Mouse (Mus musculus) neural tube, embryonic 14.5 days (tissue): ENCODE results near the gene Gucy1b2. TPM values are rescaled to one million over a fixed set of nuclear protein-coding genes. Genes with fewer than 3 reads are reported as not detected.

Source experiments
- ATAC-seq: fragments of 200-750 bp; cut with Nextera tagmentation; 2 replicates; pipeline ENCODE4 v1.8.0; 2017; ENCODE audit warnings: low read depth, mild to moderate bottlenecking, moderate TSS enrichment, moderate library complexity
- H3K27ac ChIP-seq: fragments of 300-500 bp; sonication (generic); 2 replicates; pipeline ENCODE4 v1.5.1; 2014; ENCODE audit warnings: low read depth, mild to moderate bottlenecking, control low read depth, low read length, moderate library complexity, mixed read lengths
- H3K27me3 ChIP-seq: fragments of 300-500 bp; sonication (generic); 2 replicates; pipeline ENCODE4 v1.6.1; 2014; ENCODE audit warnings: low read length; ENCODE audit not compliant: control insufficient read depth, insufficient read depth
- H3K36me3 ChIP-seq: fragments of 300-500 bp; sonication (generic); 2 replicates; pipeline ENCODE4 v1.6.1; 2014; ENCODE audit warnings: low read length, mixed read lengths; ENCODE audit not compliant: control insufficient read depth, insufficient read depth
- H3K4me1 ChIP-seq: fragments of 300-500 bp; sonication (generic); 2 replicates; pipeline ENCODE4 v1.6.1; 2014; ENCODE audit warnings: low read length; ENCODE audit not compliant: control insufficient read depth, insufficient read depth
- H3K4me2 ChIP-seq: fragments of 300-500 bp; sonication (generic); 2 replicates; pipeline ENCODE4 v1.6.1; 2014; ENCODE audit warnings: mild to moderate bottlenecking, low read depth, low read length, control low read depth
- H3K4me3 ChIP-seq: fragments of 300-500 bp; sonication (generic); 2 replicates; pipeline ENCODE4 v1.5.1; 2014; ENCODE audit warnings: low read depth, low read length, control low read depth, mixed read lengths
- H3K9ac ChIP-seq: fragments of 300-500 bp; sonication (generic); replicated peaks from 2 replicates; pipeline ENCODE4 v1.6.1; 2014; ENCODE audit warnings: low read depth, mild to moderate bottlenecking, control low read depth, low read length, mixed read lengths
- H3K9me3 ChIP-seq: fragments of 300-500 bp; sonication (generic); 2 replicates; pipeline ENCODE4 v1.6.1; 2016; ENCODE audit warnings: low read length; ENCODE audit not compliant: control insufficient read depth
- WGBS: fragments of 180-500 bp; shearing (Covaris S2); extraction: QIAGEN DNeasy Blood & Tissue Kit; methylation state at CpG from one replicate; pipeline ENCODE4 v1.1.7; 2014; 5-methylcytosine and 5-hydroxymethylcytosine counted together
- polyA plus RNA-seq: library from polyadenylated mRNA; unstranded; fragments of >200 nt; fragmentation: Nextera tagmentation; extraction: Ambion mirVana; gene quantifications from 2 replicates; pipeline ENCODE4 v1.2.1, GENCODE M21; 2014

Gene Gucy1b2
- polyA plus RNA-seq, 1 experiment from 2014 or later: 0.60 TPM

DNA sequence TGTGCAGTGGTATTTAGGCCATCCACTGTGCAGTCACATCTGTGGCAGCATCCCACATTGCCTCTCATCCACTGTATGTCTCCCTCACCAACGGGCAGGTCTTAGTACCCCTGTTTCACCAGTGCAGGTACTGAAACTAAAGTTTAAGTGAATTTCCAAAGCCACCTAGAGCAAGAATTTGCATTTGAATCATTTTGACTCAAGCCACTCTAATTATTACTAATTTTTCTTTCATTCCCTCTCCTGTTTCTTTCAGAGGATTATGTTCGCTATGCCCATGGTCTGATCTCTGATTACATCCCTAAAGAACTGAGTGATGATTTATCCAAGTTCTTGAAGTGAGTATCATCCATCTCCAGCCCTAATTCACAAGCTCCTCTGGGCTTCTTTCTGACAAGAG is 92.3 kb downstream of the Gucy1b2 start:
- Histone ChIP-seq H3K36me3 (0 out of 2 replicates have a peak, but pooled peaks cover 4% of the 10 kb centered on the region), H3K9ac (no peak overlapping the region), H3K9me3 (no peaks in the 10 kb centered on the region), H3K27ac (no peak overlapping the region), H3K4me1 (no peaks in the 10 kb centered on the region), H3K27me3 (no peaks in the 10 kb centered on the region), H3K4me2 (no peak overlapping the region), H3K4me3 (no peak overlapping the region)
- ATAC-seq: no peak
- 94% methylated on average over 2 of the region's 2 CpGs for WGBS

DNA sequence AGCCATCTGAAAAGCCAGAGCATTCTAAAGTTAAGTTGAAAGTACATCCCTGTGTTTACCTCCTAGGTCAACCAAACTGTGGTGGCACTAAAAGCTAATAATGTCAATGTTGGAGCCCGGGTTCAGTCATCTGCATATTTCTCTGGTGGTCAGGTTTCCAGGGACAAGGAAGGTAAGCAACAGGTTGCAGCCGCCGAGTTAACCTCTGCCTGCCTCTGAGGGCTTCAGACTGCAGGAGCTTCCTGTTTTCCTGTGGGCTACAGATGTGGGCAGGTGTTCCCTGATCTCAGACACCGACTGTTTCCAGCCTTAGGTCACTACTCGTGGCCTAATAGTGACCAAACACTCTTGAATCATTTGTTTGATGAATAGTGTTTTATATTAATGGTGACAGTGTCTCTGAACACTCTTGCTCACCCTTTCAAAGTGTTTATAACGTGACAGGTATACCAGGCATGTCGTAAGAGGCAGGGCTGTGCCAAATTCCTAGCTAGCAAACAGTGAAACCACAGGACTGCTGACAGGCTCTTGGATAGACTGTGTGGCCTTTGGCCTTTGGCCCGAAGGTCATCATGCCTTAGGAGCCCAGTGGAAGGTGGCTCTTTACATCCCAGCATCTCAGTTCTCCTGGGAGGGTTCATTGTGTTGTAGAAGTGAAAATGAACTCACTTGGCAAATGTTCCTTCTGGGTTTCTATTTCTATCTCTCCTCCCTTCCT is 94.7 kb downstream of the Gucy1b2 start:
- 0 out of 2 replicates have a peak, but pooled peaks cover 4% of the 10 kb centered on the region for H3K36me3 ChIP-seq
- ATAC-seq: no peak
- no peak overlapping the region for H3K9ac ChIP-seq
- H3K27ac ChIP-seq: no peak overlapping the region
- no peak overlapping the region for H3K4me2 ChIP-seq
- 84% methylated on average over 8 of the region's 8 CpGs for WGBS
- no peak overlapping the region for H3K4me3 ChIP-seq
- H3K27me3 ChIP-seq: no peaks in the 10 kb centered on the region
- no peaks in the 10 kb centered on the region for H3K4me1 ChIP-seq
- no peaks in the 10 kb centered on the region for H3K9me3 ChIP-seq

DNA sequence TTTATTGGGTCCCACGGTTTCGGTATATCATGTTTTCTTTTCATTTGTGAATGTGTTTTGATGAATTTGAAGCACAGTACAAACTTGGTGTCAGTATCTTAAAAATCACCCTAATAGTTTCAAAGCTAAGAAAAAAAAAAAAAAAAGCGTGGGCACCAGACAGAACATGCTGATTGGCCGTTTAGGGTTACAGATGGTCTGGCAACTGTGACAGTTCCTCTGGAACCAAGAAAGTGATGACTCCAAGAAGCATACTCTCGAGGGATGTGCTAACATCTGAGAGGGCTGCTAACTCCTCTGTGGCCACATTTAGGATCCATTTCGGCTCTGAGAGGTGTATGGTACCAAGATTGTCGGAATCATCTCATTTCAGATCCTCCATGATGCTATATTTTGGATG is 100.9 kb downstream of the Gucy1b2 start:
- no peaks in the 10 kb centered on the region for H3K36me3 ChIP-seq
- H3K4me1 ChIP-seq: no peaks in the 10 kb centered on the region
- H3K4me3 ChIP-seq: no peak overlapping the region
- no peak overlapping the region for H3K4me2 ChIP-seq
- no peaks in the 10 kb centered on the region for H3K9me3 ChIP-seq
- ATAC-seq: no peak
- no peaks in the 10 kb centered on the region for H3K27me3 ChIP-seq
- no peak overlapping the region for H3K9ac ChIP-seq
- no peak overlapping the region for H3K27ac ChIP-seq
- 82% methylated on average over 7 of the region's 7 CpGs for WGBS

DNA sequence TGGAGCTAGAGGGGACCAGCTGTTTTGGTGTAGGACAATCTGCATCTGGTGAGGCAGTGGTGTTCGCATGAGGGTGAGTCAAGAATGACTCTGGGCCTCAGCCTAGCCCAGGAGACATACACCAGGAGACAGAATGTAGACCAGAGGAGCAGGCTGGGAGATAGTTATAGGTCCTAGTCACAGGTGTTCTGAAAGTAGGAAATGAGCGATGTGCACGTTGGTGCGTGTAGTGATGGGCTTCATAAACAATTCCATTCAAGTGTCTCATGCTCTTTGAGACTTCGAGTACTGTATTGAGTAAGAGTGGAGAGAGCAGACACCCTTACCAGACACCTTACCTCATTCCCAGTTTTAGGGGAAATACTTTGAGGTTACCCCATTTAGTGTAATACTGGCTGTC is 102.3 kb downstream of the Gucy1b2 start:
- Histone ChIP-seq H3K9me3 (no peaks in the 10 kb centered on the region), H3K4me2 (no peak overlapping the region), H3K9ac (no peak overlapping the region), H3K27me3 (no peaks in the 10 kb centered on the region), H3K4me1 (no peaks in the 10 kb centered on the region), H3K27ac (no peak overlapping the region), H3K36me3 (no peaks in the 10 kb centered on the region), H3K4me3 (no peak overlapping the region)
- ATAC-seq: no peak
- WGBS: 93% methylated on average over 5 of the region's 5 CpGs

DNA sequence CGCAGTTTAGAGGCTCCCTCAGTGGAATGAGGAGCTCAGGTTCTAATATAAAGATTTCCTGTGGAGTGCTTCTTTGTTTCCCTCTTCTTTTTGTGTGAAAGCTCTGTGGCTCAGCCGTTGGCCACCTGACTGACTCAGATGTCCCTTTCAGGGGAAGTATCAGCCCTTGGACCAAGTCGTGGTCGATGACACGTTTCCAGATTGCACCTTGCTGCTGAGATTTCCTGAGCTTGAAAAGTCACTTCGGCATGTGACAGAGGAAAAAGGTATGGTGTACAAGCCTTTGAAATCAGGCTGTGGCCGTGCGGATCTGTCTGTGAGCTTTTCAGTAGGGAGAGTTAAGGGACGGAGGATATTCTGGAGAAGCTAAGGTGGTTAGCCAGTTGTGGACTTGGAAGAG is 102.7 kb downstream of the Gucy1b2 start:
- Histone ChIP-seq H3K9ac (no peak overlapping the region), H3K4me3 (no peak overlapping the region), H3K27me3 (no peaks in the 10 kb centered on the region), H3K4me1 (no peaks in the 10 kb centered on the region), H3K9me3 (no peaks in the 10 kb centered on the region), H3K36me3 (no peaks in the 10 kb centered on the region), H3K27ac (no peak overlapping the region), H3K4me2 (no peak overlapping the region)
- ATAC-seq: no peak
- WGBS: 83% methylated on average over 9 of the region's 9 CpGs

DNA sequence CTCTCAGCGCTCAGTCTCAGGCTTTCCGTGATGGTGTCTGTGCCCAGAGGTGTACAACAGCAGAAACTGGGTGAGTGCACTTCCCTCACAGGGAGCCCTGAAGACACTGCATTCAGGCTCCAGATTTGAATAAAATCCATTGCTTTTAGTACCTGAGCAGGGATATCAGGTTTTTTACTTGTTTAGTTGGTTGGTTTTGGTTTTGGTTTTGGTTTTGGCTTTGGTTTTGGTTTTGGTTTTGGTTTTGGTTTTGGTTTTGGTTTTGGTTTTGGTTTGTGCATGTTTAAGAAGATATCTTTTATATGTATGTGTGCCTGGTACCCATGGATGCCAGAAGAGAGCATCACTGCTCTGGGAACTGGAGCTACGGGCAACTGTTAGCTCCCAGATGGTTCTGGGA is 105.2 kb downstream of the Gucy1b2 start:
- Histone ChIP-seq H3K9me3 (no peaks in the 10 kb centered on the region), H3K27ac (no peak overlapping the region), H3K4me1 (no peaks in the 10 kb centered on the region), H3K36me3 (no peaks in the 10 kb centered on the region), H3K4me3 (no peak overlapping the region), H3K27me3 (no peaks in the 10 kb centered on the region), H3K9ac (no peak overlapping the region), H3K4me2 (no peak overlapping the region)
- ATAC-seq: no peak
- 93% methylated on average over 3 of the region's 3 CpGs for WGBS

DNA sequence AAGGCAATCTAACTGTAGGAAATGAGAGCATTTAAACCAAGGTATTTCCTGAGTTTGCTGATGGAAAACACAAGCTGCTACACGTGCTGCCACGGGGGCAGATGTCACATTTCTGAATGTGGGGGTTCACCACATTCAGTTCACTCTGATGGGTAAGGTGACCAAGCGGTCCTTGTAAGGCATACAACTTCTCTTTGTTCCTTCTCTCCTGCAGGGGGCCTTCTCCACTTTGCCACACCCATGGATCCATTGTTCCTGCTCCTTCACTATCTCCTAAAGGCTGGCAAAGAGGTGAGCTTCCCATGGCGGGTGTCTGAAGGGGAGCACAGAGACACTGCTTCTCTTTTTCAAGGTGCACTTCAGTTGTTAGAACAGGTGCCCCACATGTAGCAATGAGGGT is 105.9 kb downstream of the Gucy1b2 start:
- no peak overlapping the region for H3K4me2 ChIP-seq
- no peak for ATAC-seq
- no peaks in the 10 kb centered on the region for H3K9me3 ChIP-seq
- H3K36me3 ChIP-seq: no peaks in the 10 kb centered on the region
- no peak overlapping the region for H3K9ac ChIP-seq
- H3K4me3 ChIP-seq: no peak overlapping the region
- 81% methylated on average over 4 of the region's 4 CpGs for WGBS
- H3K27ac ChIP-seq: no peak overlapping the region
- no peaks in the 10 kb centered on the region for H3K4me1 ChIP-seq
- H3K27me3 ChIP-seq: no peaks in the 10 kb centered on the region

DNA sequence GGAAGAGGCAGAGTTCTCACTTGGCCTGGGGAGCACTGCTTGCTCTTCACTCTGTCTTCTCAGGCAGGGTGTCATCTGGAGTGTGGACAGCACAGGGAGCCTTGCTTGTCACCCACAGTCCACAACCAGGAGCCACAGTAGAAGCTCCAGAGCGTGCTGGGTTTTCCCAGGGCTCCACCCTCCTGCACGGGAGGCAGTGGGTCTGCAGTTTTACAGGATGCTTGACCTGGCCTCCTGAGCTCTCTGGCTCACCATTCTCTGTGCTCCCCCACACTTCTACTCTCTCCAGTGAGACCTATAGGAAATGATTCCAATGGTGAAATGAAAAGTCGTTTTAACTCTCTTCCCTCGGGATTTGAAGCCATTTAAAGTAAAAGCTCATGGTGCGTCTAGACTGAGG is 106.3 kb downstream of the Gucy1b2 start:
- no peak overlapping the region for H3K27ac ChIP-seq
- H3K4me1 ChIP-seq: no peaks in the 10 kb centered on the region
- no peak overlapping the region for H3K4me2 ChIP-seq
- H3K27me3 ChIP-seq: no peaks in the 10 kb centered on the region
- H3K9me3 ChIP-seq: no peaks in the 10 kb centered on the region
- no peak for ATAC-seq
- H3K4me3 ChIP-seq: no peak overlapping the region
- no peak overlapping the region for H3K9ac ChIP-seq
- H3K36me3 ChIP-seq: no peaks in the 10 kb centered on the region
- 79% methylated on average over 5 of the region's 5 CpGs for WGBS

DNA sequence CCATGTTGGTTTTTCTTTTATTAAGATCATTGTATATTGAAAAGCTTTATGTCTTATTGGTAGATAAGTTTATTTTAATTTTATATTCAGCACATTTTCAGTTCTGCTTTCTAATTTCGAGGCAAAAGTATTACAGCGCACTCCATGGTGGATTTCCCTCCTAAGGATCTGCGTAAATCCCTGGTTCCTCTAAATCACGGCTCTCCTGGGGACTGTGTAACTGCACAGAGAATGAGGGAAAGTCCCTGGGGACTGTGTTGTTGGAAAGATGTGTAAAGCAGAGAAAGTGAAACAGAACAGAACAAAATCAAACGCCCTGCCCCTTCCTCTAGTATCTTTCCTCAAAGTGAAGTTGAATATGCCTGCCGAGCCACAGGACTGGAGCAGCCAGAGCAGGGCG is 109.0 kb downstream of the Gucy1b2 start:
- WGBS: 65% methylated on average over 7 of the region's 7 CpGs
- Histone ChIP-seq H3K4me1 (no peaks in the 10 kb centered on the region), H3K9ac (no peak overlapping the region), H3K4me3 (no peak overlapping the region), H3K4me2 (no peak overlapping the region), H3K9me3 (no peaks in the 10 kb centered on the region), H3K27me3 (no peaks in the 10 kb centered on the region), H3K36me3 (no peaks in the 10 kb centered on the region), H3K27ac (no peak overlapping the region)
- ATAC-seq: no peak
